Mouse (Mus musculus) kidney, embryonic 14.5 days (tissue): ENCODE data around the gene Myh9. TPM values are rescaled to one million over a fixed set of nuclear protein-coding genes. Genes with fewer than 3 reads are reported as not detected.

Experiments
- ATAC-seq: fragments of 200-750 bp; cut with Nextera tagmentation; 2 replicates; pipeline ENCODE4 v1.8.0; 2017; ENCODE audit warnings: moderate number of reproducible peaks, mild to moderate bottlenecking, moderate TSS enrichment, moderate library complexity; ENCODE audit not compliant: low FRiP score, low TSS enrichment
- H3K27ac ChIP-seq: fragments of 300-500 bp; sonication (generic); 2 replicates; pipeline ENCODE4 v1.5.1; 2014; ENCODE audit warnings: low read depth, mild to moderate bottlenecking, low read length, moderate library complexity, mixed read lengths
- H3K27me3 ChIP-seq: fragments of 300-500 bp; sonication (generic); 2 replicates; pipeline ENCODE4 v1.6.1; 2014; ENCODE audit warnings: mild to moderate bottlenecking, low read length; ENCODE audit not compliant: control insufficient read depth, insufficient read depth
- H3K36me3 ChIP-seq: fragments of 300-500 bp; sonication (generic); 2 replicates; pipeline ENCODE4 v1.6.1; 2014; ENCODE audit warnings: low read length, mixed read lengths; ENCODE audit not compliant: control insufficient read depth, insufficient read depth
- H3K4me1 ChIP-seq: fragments of 300-500 bp; sonication (generic); 2 replicates; pipeline ENCODE4 v1.6.1; 2014; ENCODE audit warnings: low read length, mixed read lengths; ENCODE audit not compliant: control insufficient read depth, insufficient read depth
- H3K4me2 ChIP-seq: fragments of 300-500 bp; sonication (generic); replicated peaks from 2 replicates; pipeline ENCODE4 v1.6.1; 2014; ENCODE audit warnings: low read depth, mild to moderate bottlenecking, low read length
- H3K4me3 ChIP-seq: fragments of 300-500 bp; sonication (generic); 2 replicates; pipeline ENCODE4 v1.5.1; 2014; ENCODE audit warnings: mild to moderate bottlenecking, low read length
- H3K9ac ChIP-seq: fragments of 300-500 bp; sonication (generic); 2 replicates; pipeline ENCODE4 v1.6.1; 2014; ENCODE audit warnings: low read depth, mild to moderate bottlenecking, low read length, moderate library complexity
- H3K9me3 ChIP-seq: fragments of 300-500 bp; sonication (generic); 2 replicates; pipeline ENCODE4 v1.6.1; 2016; ENCODE audit warnings: low read length; ENCODE audit not compliant: control insufficient read depth
- WGBS: fragments of 180-500 bp; shearing (Covaris S2); extraction: QIAGEN DNeasy Blood & Tissue Kit; methylation state at CpG from one replicate; pipeline ENCODE4 v1.1.7; 2014; 5-methylcytosine and 5-hydroxymethylcytosine counted together
- polyA plus RNA-seq: library from polyadenylated mRNA; unstranded; fragments of >200 nt; fragmentation: Nextera tagmentation; extraction: Ambion mirVana; gene quantifications from 2 replicates; pipeline ENCODE4 v1.2.1, GENCODE M21; 2014

The Myh9 gene
- polyA plus RNA-seq, 1 experiment from 2014 or later = 72.3 TPM

- Histone ChIP-seq H3K36me3 (no peaks in the 10 kb centered on the region; the same call in 1 of the 2 replicates), H3K27ac (peak overlapping the region; percentile 43; the same call in 1 of the 2 replicates), H3K4me2 (no peak overlapping the region), H3K27me3 (no peaks in the 10 kb centered on the region), H3K4me1 (peaks cover 76% of the 10 kb centered on the region), H3K4me3 (no peak overlapping the region), H3K9me3 (no peaks in the 10 kb centered on the region), H3K9ac (no peak overlapping the region)
- peak; percentile 21; the same call in 1 of the 2 replicates for ATAC-seq
- WGBS = 52% methylated on average over 5 of the region's 5 CpGs
These were observed 19.9 kb downstream of the Myh9 start for GRCm38 (mm10) chr15:77822057-77822466.

- H3K27ac ChIP-seq = peak overlapping the region; percentile 76
- no peaks in the 10 kb centered on the region for H3K9me3 ChIP-seq
- no peak overlapping the region for H3K4me2 ChIP-seq
- H3K27me3 ChIP-seq = no peaks in the 10 kb centered on the region
- no peak overlapping the region for H3K4me3 ChIP-seq
- no peaks in the 10 kb centered on the region; the same call in 1 of the 2 replicates for H3K36me3 ChIP-seq
- peaks cover 76% of the 10 kb centered on the region for H3K4me1 ChIP-seq
- 48% methylated on average over 7 of the region's 7 CpGs for WGBS
- H3K9ac ChIP-seq = no peak overlapping the region
- 0 out of 2 replicates have a peak, but pooled peaks have one; percentile 11 for ATAC-seq
These were observed 20.6 kb downstream of the Myh9 start for GRCm38 (mm10) chr15:77821424-77821823.

GRCm38 (mm10) chr15:77820480-77821163, 21.4 kb downstream of the Myh9 start:
- Histone ChIP-seq H3K27ac (peak overlapping the region; percentile 76; the same call in 1 of the 2 replicates), H3K9me3 (no peaks in the 10 kb centered on the region), H3K4me2 (0 out of 2 replicates have a peak overlapping the region, but pooled peaks have one; percentile 8), H3K4me3 (no peak overlapping the region), H3K27me3 (no peaks in the 10 kb centered on the region), H3K4me1 (peaks cover 76% of the 10 kb centered on the region), H3K36me3 (no peaks in the 10 kb centered on the region; the same call in 1 of the 2 replicates), H3K9ac (peak overlapping the region; percentile 23; the same call in 1 of the 2 replicates)
- no peak for ATAC-seq
- WGBS = 37% methylated on average over 3 of the region's 3 CpGs

- no peak for ATAC-seq
- Histone ChIP-seq H3K9me3 (no peaks in the 10 kb centered on the region), H3K9ac (no peak overlapping the region), H3K27me3 (no peaks in the 10 kb centered on the region), H3K36me3 (no peaks in the 10 kb centered on the region; the same call in 1 of the 2 replicates), H3K4me1 (peaks cover 75% of the 10 kb centered on the region), H3K4me2 (no peak overlapping the region), H3K4me3 (no peak overlapping the region), H3K27ac (peak overlapping the region; percentile 67)
- WGBS = 76% methylated on average over 10 of the region's 10 CpGs
These were observed 22.0 kb downstream of the Myh9 start for GRCm38 (mm10) chr15:77819894-77820387.

GRCm38 (mm10) chr15:77818556-77819158, 23.3 kb downstream of the Myh9 start:
- Histone ChIP-seq H3K9ac (no peak overlapping the region), H3K9me3 (no peaks in the 10 kb centered on the region), H3K4me3 (no peak overlapping the region), H3K4me1 (peaks cover 72% of the 10 kb centered on the region), H3K27me3 (no peaks in the 10 kb centered on the region), H3K36me3 (no peaks in the 10 kb centered on the region), H3K4me2 (no peak overlapping the region), H3K27ac (no peak overlapping the region)
- no peak for ATAC-seq
- 73% methylated on average over 15 of the region's 15 CpGs for WGBS

- Histone ChIP-seq H3K9ac (no peak overlapping the region), H3K4me1 (peaks cover 60% of the 10 kb centered on the region), H3K27ac (no peak overlapping the region; the same call in 1 of the 2 replicates), H3K36me3 (peaks cover 7% of the 10 kb centered on the region), H3K4me3 (no peak overlapping the region), H3K9me3 (no peaks in the 10 kb centered on the region), H3K4me2 (no peak overlapping the region), H3K27me3 (no peaks in the 10 kb centered on the region)
- WGBS = 54% methylated on average over 7 of the region's 7 CpGs
- no peak for ATAC-seq
These were observed 24.6 kb downstream of the Myh9 start for GRCm38 (mm10) chr15:77817417-77817816.

GRCm38 (mm10) chr15:77816601-77816950, 25.4 kb downstream of the Myh9 start:
- Histone ChIP-seq H3K9ac (no peak overlapping the region; the same call in 1 of the 2 replicates), H3K27ac (peak overlapping the region; percentile 51; the same call in 1 of the 2 replicates), H3K4me2 (no peak overlapping the region), H3K4me1 (peaks cover 51% of the 10 kb centered on the region), H3K27me3 (no peaks in the 10 kb centered on the region), H3K9me3 (no peaks in the 10 kb centered on the region), H3K4me3 (no peak overlapping the region), H3K36me3 (peaks cover 15% of the 10 kb centered on the region)
- 63% methylated on average over 4 of the region's 4 CpGs for WGBS
- no peak for ATAC-seq

- Histone ChIP-seq H3K4me1 (peaks cover 46% of the 10 kb centered on the region), H3K27me3 (no peaks in the 10 kb centered on the region), H3K36me3 (peaks cover 21% of the 10 kb centered on the region), H3K9ac (no peak overlapping the region; the same call in 1 of the 2 replicates), H3K4me3 (no peak overlapping the region), H3K27ac (peak overlapping the region; percentile 51; the same call in 1 of the 2 replicates), H3K9me3 (no peaks in the 10 kb centered on the region), H3K4me2 (no peak overlapping the region)
- no peak for ATAC-seq
- 69% methylated on average over 17 of the region's 17 CpGs for WGBS
These were observed 25.9 kb downstream of the Myh9 start for GRCm38 (mm10) chr15:77815867-77816600.
